ENCODE assay signal across 8 mouse cellular contexts in genomic region chr1:155223849-155224554, GRCm38 (mm10). TPM values are rescaled to one million over a fixed set of nuclear protein-coding genes. Genes with fewer than 3 reads are reported as not detected.
DNase-seq lines count a peak whose midpoint lies in the region; ATAC-seq and TF ChIP-seq lines count a peak whose summit lies in the region.

No protein-coding gene starts in this region.

- ATAC-seq in embryonic facial prominence, embryonic 12.5 days (ENCODE audit: insufficient number of reproducible peaks, insufficient read depth, low FRiP score, low TSS enrichment): peak; percentile 73
- peak; percentile 78 for ATAC-seq in kidney, embryonic 14.5 days (ENCODE audit: low FRiP score, low TSS enrichment)
- ATAC-seq in neural tube, embryonic 14.5 days (ENCODE audit: low read depth): peak; percentile 72

- peaks cover 9% of the 10 kb centered on the region; the same call in 1 of the 2 replicates for H3K36me3 ChIP-seq in embryonic facial prominence, embryonic 12.5 days
- peaks cover 59% of the 10 kb centered on the region for H3K36me3 ChIP-seq in heart, embryonic 10.5 days
- peaks cover 4% of the 10 kb centered on the region; the same call in 1 of the 2 replicates for H3K36me3 ChIP-seq in kidney, embryonic 14.5 days (ENCODE audit: control insufficient read depth, insufficient read depth, low read length)
- no peaks in the 10 kb centered on the region for H3K36me3 ChIP-seq in neural tube, embryonic 14.5 days (ENCODE audit: control insufficient read depth, insufficient read depth, low read length)
- H3K36me3 ChIP-seq in thymus, adult 2 months (ENCODE audit: control insufficient read depth, insufficient read depth, low read length): no peaks in the 10 kb centered on the region

- no peaks in the 10 kb centered on the region for H3K9me3 ChIP-seq in embryonic facial prominence, embryonic 12.5 days
- no peaks in the 10 kb centered on the region for H3K9me3 ChIP-seq in heart, embryonic 10.5 days
- no peaks in the 10 kb centered on the region for H3K9me3 ChIP-seq in kidney, embryonic 14.5 days (ENCODE audit: control insufficient read depth, low read length)
- no peaks in the 10 kb centered on the region for H3K9me3 ChIP-seq in neural tube, embryonic 14.5 days (ENCODE audit: control insufficient read depth, low read length)

- TF ChIP-seq CTCF in lung, adult 2 months (IDR thresholded peaks at IDR 0.05; ENCODE audit: insufficient read depth, low read length): peak; percentile 93
- TF ChIP-seq CTCF in thymus, adult 2 months (IDR thresholded peaks at IDR 0.05; ENCODE audit: borderline replicate concordance, control insufficient read depth, extremely low read depth, insufficient read depth, low read length, poor library complexity): peak; percentile 93; the same call in 1 of the 2 replicates

- no peak for TF ChIP-seq POLR2A in lung, adult 2 months (IDR thresholded peaks at IDR 0.05; ENCODE audit: borderline replicate concordance, extremely low read depth, low read depth, low read length)
- 0 out of 2 replicates have a peak, but pooled peaks have one; percentile 27 for TF ChIP-seq POLR2A in thymus, adult 2 months (IDR thresholded peaks at IDR 0.05; ENCODE audit: control insufficient read depth, extremely low read depth, insufficient read depth, low read length, poor library complexity)

- H3K4me1 ChIP-seq in embryonic facial prominence, embryonic 12.5 days: peaks cover 37% of the 10 kb centered on the region
- H3K4me1 ChIP-seq in heart, embryonic 10.5 days: peaks cover 43% of the 10 kb centered on the region
- peaks cover 8% of the 10 kb centered on the region for H3K4me1 ChIP-seq in kidney, embryonic 14.5 days (ENCODE audit: control insufficient read depth, insufficient read depth, low read length)
- peaks cover 3% of the 10 kb centered on the region; the same call in 1 of the 2 replicates for H3K4me1 ChIP-seq in lung, adult 2 months (ENCODE audit: control insufficient read depth, insufficient read depth, low read length)
- peaks cover 8% of the 10 kb centered on the region; the same call in 1 of the 2 replicates for H3K4me1 ChIP-seq in neural tube, embryonic 14.5 days (ENCODE audit: control insufficient read depth, insufficient read depth, low read length)
- H3K4me1 ChIP-seq in thymus, adult 2 months (replicated peaks; ENCODE audit: control insufficient read depth, insufficient read depth, low read length): peaks cover 49% of the 10 kb centered on the region

- peak overlapping the region; percentile 24; the same call in 1 of the 2 replicates for H3K4me2 ChIP-seq in embryonic facial prominence, embryonic 12.5 days (replicated peaks)
- H3K4me2 ChIP-seq in kidney, embryonic 14.5 days (replicated peaks; ENCODE audit: low read depth, low read length): no peak overlapping the region; the same call in 1 of the 2 replicates
- no peak overlapping the region for H3K4me2 ChIP-seq in neural tube, embryonic 14.5 days (ENCODE audit: low read depth, low read length)

- H3K27ac ChIP-seq in embryonic facial prominence, embryonic 12.5 days: no peak overlapping the region
- H3K27ac ChIP-seq in heart, embryonic 10.5 days: peak overlapping the region; percentile 74
- H3K27ac ChIP-seq in kidney, embryonic 14.5 days (ENCODE audit: low read depth, low read length): no peak overlapping the region
- no peak overlapping the region for H3K27ac ChIP-seq in neural tube, embryonic 14.5 days (ENCODE audit: low read depth, low read length)
- H3K27ac ChIP-seq in thymus, adult 2 months (ENCODE audit: control insufficient read depth, insufficient read depth, low read length): no peak overlapping the region; the same call in 1 of the 2 replicates

- no peak overlapping the region for H3K4me3 ChIP-seq in embryonic facial prominence, embryonic 12.5 days
- peak overlapping the region; percentile 36 for H3K4me3 ChIP-seq in heart, embryonic 10.5 days
- 0 out of 2 replicates have a peak overlapping the region, but pooled peaks have one; percentile 6 for H3K4me3 ChIP-seq in kidney, embryonic 14.5 days (ENCODE audit: low read length)
- H3K4me3 ChIP-seq in lung, adult 2 months (replicated peaks; ENCODE audit: extremely low read depth, low read depth, low read length): no peak overlapping the region
- no peak overlapping the region for H3K4me3 ChIP-seq in neural tube, embryonic 14.5 days (ENCODE audit: low read depth, low read length)
- peak overlapping the region; percentile 47 for H3K4me3 ChIP-seq in thymus, adult 2 months (ENCODE audit: control insufficient read depth, insufficient read depth, low read length)

- H3K27me3 ChIP-seq in embryonic facial prominence, embryonic 12.5 days: no peaks in the 10 kb centered on the region
- H3K27me3 ChIP-seq in heart, embryonic 10.5 days (ENCODE audit: insufficient read depth, poor library complexity, severe bottlenecking): no peaks in the 10 kb centered on the region
- no peaks in the 10 kb centered on the region for H3K27me3 ChIP-seq in kidney, embryonic 14.5 days (ENCODE audit: control insufficient read depth, insufficient read depth, low read length)
- no peaks in the 10 kb centered on the region for H3K27me3 ChIP-seq in neural tube, embryonic 14.5 days (ENCODE audit: control insufficient read depth, insufficient read depth, low read length)
- no peaks in the 10 kb centered on the region for H3K27me3 ChIP-seq in thymus, adult 2 months (ENCODE audit: control insufficient read depth, insufficient read depth, low read length)

- H3K9ac ChIP-seq in embryonic facial prominence, embryonic 12.5 days: no peak overlapping the region
- no peak overlapping the region for H3K9ac ChIP-seq in kidney, embryonic 14.5 days (ENCODE audit: low read depth, low read length)
- 0 out of 2 replicates have a peak overlapping the region, but pooled peaks have one; percentile 21 for H3K9ac ChIP-seq in neural tube, embryonic 14.5 days (replicated peaks; ENCODE audit: low read depth, low read length)

- WGBS in embryonic facial prominence, embryonic 12.5 days: 32% methylated on average over 16 of the region's 16 CpGs
- 19% methylated on average over 16 of the region's 16 CpGs for WGBS in heart, embryonic 10.5 days
- WGBS in kidney, embryonic 14.5 days: 29% methylated on average over 16 of the region's 16 CpGs
- 22% methylated on average over 16 of the region's 16 CpGs for WGBS in lung, adult 2 months
- WGBS in neural tube, embryonic 14.5 days: 32% methylated on average over 16 of the region's 16 CpGs
- WGBS in thymus, adult 2 months: 5% methylated on average over 16 of the region's 16 CpGs

- DNase-seq in CD8-positive naive resting alpha-beta T cell, adult 2 months (ENCODE audit: low read depth in 2 of 2, low spot score in 2 of 2): peak; percentile 63 to 76
- peak; percentile 88 to 94 for DNase-seq in adrenal gland, postnatal 36 days
- peak; percentile 93 for DNase-seq in heart, embryonic 10.5 days (ENCODE audit: low spot score)
- DNase-seq in lung, adult 2 months: peak; percentile 75
- DNase-seq in thymus, adult 2 months: peak; percentile 80

RNA-seq across cellular contexts. Expression of gene BC034090, which starts 20.2 kb away (rescaled TPM):
- 10 to 100 TPM; 23.8 to 39.7 TPM for total RNA-seq in adrenal gland, postnatal 36 days (2021)
- polyA plus RNA-seq in embryonic facial prominence, embryonic 12.5 days (2016; fragmentation: Nextera tagmentation; extraction: Ambion mirVana): 6.8 and 6.9 TPM in 2 replicates
- polyA plus RNA-seq in heart, embryonic 10.5 days (2016; fragmentation: Nextera tagmentation; extraction: Ambion mirVana): 6.0 and 6.5 TPM in 2 replicates
- 4.7 and 4.9 TPM in 2 replicates for polyA plus RNA-seq in kidney, embryonic 14.5 days (2014; fragmentation: Nextera tagmentation; extraction: Ambion mirVana)
- polyA plus RNA-seq in lung, adult 2 months (2012; rRNA removed): 9.3 and 9.9 TPM in 2 replicates
- 3.8 and 4.1 TPM in 2 replicates for polyA plus RNA-seq in neural tube, embryonic 14.5 days (2014; fragmentation: Nextera tagmentation; extraction: Ambion mirVana)
- 7.6 and 13.1 TPM in 2 replicates for polyA plus RNA-seq in thymus, adult 2 months (2012; rRNA removed)

Comparison
In these comparisons a context has a peak if more than half of its experiments do, and no peak if none do; other contexts are left out.
1. H3K4me3 ChIP-seq: peak in heart, embryonic 10.5 days (single experiment), kidney, embryonic 14.5 days (single experiment) and thymus, adult 2 months (single experiment); none in embryonic facial prominence, embryonic 12.5 days (single experiment), lung, adult 2 months (single experiment) and neural tube, embryonic 14.5 days (single experiment).
2. Peak in every context shown above with its lines, with median percentiles within 50 percentile points of each other: DNase-seq and ATAC-seq.